Mouse (Mus musculus) G1E (cell line): ENCODE data around the gene Slc25a1.

Experiments used
- CTCF ChIP-seq: IDR thresholded peaks from 2 replicates; pipeline ENCODE4 v1.5.1; 2012; ENCODE audit warnings: low read depth, low read length, inconsistent platforms, mixed read lengths
- GATA1 ChIP-seq: IDR thresholded peaks from 2 replicates; pipeline ENCODE4 v1.6.1; 2012; ENCODE audit warnings: borderline replicate concordance, low read length, inconsistent platforms, mixed read lengths

- no peak for TF ChIP-seq CTCF
- no peak for TF ChIP-seq GATA1
Measured at GRCm38 (mm10) chr16:17962091-17962490, 34.1 kb upstream of the Slc25a1 start.
